Mouse (Mus musculus): ENCODE results near the gene Slc3a2.

The Slc3a2 gene

DNA sequence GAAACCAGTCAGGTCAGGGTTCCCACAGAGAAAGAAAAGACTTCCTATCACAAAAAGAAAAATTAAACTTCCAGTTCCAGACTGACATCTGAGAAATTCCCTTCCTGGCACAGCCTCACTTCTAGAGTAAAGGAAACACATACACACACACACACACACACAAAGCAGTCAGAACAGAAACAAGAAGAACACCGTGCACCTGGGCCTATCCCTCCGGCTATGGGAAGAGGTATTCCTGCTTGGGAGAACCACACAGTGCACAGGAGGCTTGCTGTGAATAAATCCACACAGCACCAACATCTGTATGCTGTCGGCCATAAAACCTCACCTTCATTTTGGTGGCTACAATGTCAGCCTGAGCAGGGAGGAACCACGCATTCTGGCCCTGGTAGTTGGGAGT is 11.7 kb downstream of the Slc3a2 start:
- no peak for DNase-seq (ENCODE audit: low spot score in 2 of 2)

DNA sequence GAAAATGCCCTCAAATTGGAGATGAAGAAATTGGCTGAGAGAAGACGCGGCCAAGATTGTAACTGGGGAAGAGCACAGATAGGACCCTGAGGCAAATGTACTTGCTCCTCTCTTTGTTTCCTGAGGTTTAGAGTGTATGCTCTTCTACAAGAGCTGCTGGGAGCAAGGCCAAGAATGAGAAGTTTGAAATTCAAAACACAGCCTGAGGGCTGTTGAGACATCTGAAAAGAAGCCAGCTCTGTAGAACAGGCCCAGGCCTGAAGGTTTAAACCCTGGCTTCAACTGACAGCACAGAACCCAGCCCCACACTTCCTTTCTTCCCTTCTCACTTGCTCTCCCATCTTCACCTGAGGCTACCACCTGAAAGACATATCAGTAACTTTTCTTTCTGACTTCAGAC is 13.1 kb downstream of the Slc3a2 start:
- DNase-seq (ENCODE audit: low spot score in 2 of 2): no peak

GRCm38 (mm10) chr19:8708954-8709353 is 14.2 kb downstream of the Slc3a2 start:
- no peak for DNase-seq (ENCODE audit: low spot score in 2 of 2)

GRCm38 (mm10) chr19:8706930-8707329 is 16.2 kb downstream of the Slc3a2 start:
- no peak for DNase-seq (ENCODE audit: low spot score in 2 of 2)

GRCm38 (mm10) chr19:8706132-8706667 is 17.0 kb downstream of the Slc3a2 start:
- DNase-seq (ENCODE audit: low spot score in 2 of 2): no peak

GRCm38 (mm10) chr19:8705026-8705708 is 18.0 kb downstream of the Slc3a2 start:
- no peak for DNase-seq (ENCODE audit: low spot score in 2 of 2)

- no peak for DNase-seq (ENCODE audit: low spot score in 2 of 2)
These were observed 19.6 kb downstream of the Slc3a2 start for GRCm38 (mm10) chr19:8703571-8703970.

DNA sequence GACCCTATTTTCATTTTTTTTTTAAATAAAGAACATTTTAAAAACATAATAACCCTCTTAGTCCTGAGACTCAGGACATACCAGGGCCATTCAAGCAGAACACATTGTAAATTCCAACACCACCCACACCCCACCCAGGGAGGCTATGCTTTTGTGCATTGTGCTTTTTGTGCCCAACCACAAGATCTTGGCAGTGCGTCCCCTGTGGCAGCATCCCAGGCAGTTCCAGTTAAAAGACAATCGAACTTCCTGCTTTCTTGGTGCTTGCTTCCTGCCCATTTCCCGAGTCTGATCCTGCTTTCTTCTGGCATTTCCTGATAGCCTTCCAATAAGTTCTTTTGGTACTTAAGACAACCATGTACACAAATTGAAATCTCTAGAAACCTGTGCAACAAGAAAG is 20.7 kb downstream of the Slc3a2 start:
- no peak for DNase-seq (ENCODE audit: low spot score in 2 of 2)

- DNase-seq (ENCODE audit: low spot score in 2 of 2): no peak
These were observed 23.5 kb downstream of the Slc3a2 start for GRCm38 (mm10) chr19:8699652-8700051.

DNA sequence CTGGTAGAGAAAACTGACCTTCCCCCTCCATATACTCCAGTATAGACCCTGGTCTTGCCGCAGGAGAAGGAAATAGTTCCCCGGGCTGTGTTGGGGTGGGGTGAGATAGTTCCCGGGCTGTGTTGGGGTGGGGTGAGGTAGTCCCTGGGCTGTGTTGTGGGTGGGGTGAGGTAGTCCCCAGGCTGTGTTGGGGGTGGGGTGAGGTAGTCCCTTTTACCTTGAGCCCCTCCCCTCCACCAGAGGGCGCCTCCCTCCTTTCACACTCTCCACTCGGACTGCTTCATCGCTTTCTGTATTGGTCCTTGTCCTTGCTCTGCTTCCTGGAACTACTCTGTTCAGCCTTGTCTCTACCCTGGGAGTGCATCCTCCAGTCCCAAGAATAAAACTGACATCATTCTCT is 27.8 kb downstream of the Slc3a2 start:
- DNase-seq (ENCODE audit: low spot score in 2 of 2): no peak

GRCm38 (mm10) chr19:8692740-8693139 is 30.4 kb downstream of the Slc3a2 start:
- DNase-seq (ENCODE audit: low spot score in 2 of 2): no peak

DNA sequence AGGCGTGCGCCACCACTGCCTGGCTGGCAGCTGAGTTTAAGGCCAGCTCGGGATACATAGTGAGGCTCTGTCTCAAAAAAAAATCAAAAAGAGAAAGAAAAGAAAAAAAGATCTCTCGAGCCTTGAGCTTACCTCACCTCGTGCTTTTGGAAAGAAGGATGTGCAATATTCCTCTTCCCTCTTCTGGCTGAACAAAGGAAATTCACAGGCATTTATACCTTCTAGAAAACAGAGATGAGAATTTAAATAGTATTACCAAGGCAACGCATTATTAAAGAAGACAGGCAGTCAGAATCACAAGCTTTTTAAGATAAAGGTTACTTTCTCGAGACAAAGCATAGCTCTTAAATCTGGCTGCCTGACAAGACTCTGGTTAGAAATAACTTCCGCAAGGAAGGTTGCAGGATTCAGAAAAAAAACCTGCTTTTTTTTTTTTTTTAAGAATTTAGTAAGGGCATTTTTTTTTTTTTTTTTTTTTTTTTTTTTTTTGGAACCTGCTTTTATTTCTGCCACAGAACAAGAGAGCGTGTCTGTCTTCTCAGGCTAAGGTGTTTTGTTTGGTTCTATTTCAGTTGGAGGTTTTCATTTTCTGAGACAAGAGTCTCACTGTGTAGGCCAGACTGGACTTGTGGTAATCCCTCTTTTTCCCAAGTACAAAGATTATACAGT is 31.2 kb downstream of the Slc3a2 start:
- DNase-seq (ENCODE audit: low spot score in 2 of 2): no peak

- no peak for DNase-seq (ENCODE audit: low spot score in 2 of 2)
These were observed 39.5 kb downstream of the Slc3a2 start for GRCm38 (mm10) chr19:8683627-8684026.

- DNase-seq (ENCODE audit: low spot score in 2 of 2): peak in 1 of 2 experiments; percentile 73
These were observed 40.2 kb downstream of the Slc3a2 start for GRCm38 (mm10) chr19:8682996-8683395.

GRCm38 (mm10) chr19:8681633-8682362 is 41.4 kb downstream of the Slc3a2 start:
- no peak for DNase-seq (ENCODE audit: low spot score in 2 of 2)

- no peak for DNase-seq (ENCODE audit: low spot score in 2 of 2)
These were observed 44.0 kb downstream of the Slc3a2 start for GRCm38 (mm10) chr19:8679031-8679779.

DNA sequence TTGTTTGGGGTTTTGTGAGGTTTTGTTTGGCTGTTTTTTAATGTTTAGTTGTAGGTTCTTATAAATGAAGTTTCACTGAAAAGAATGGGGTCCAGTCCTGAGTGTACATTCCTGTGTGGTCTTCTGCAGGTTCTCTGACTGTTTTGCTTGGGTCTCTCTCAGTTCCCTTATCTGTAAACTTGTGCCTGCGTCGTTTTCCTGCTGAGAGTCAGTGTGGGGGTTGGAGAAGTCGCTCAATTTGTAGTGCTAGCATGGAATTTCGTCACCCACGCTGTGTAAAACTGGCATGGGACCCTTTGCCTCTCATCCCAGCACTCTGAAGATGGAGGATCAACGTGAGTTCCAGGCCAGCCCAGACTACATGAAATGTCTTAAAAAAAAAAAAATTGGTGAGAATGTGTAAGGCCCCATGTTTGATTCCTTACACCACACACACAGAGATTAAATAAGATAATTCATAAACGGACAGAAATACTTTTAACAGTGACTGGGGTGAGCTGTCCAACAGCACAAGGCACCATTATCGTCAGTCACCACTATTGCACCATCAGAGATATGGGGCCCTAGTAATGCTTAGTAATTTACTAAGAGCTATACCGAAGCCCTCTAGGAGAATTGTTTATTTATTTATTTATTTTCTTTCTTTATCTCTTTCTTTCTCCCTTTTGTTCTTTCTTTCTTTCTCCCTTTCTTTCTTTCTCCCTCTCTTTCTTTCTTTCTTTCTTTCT is 49.7 kb downstream of the Slc3a2 start:
- no peak for DNase-seq (ENCODE audit: low spot score in 2 of 2)

GRCm38 (mm10) chr19:8672859-8673258 is 50.3 kb downstream of the Slc3a2 start:
- no peak for DNase-seq (ENCODE audit: low spot score in 2 of 2)

- DNase-seq (ENCODE audit: low spot score in 2 of 2): peak in 1 of 2 experiments; percentile 69
These were observed 57.4 kb downstream of the Slc3a2 start for GRCm38 (mm10) chr19:8665746-8666145.

DNA sequence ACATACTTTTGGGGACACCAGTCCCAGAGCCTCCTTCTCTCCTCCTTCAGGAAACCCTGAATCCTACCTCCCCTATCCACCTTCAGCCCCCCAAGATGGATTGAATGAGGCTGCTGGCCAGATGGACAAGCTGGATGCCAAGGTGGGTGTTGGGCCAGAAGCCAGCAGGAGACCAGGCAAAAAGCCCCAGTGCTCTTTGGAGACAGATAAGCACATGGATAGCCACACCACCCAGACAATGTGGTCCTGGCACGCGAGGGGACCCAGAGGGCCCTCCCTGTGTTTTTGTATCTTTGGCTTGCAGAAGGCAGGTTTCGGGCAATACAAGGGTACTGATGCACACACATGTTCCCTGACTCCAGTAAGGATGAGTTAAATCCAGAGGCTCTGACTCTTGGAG is 58.3 kb downstream of the Slc3a2 start:
- peak in 1 of 2 experiments; percentile 49 for DNase-seq (ENCODE audit: low spot score in 2 of 2)

GRCm38 (mm10) chr19:8663911-8664421 is 59.2 kb downstream of the Slc3a2 start:
- peak in 1 of 2 experiments; percentile 79 for DNase-seq (ENCODE audit: low spot score in 2 of 2)
